Mouse (Mus musculus): Measurements from ENCODE around the gene Camkv. TPM values are rescaled to one million over a fixed set of nuclear protein-coding genes. Genes with fewer than 3 reads are reported as not detected.

Camkv gene
- polyA plus RNA-seq, 1 experiment from 2014 or later, result 25.1 TPM

Other genes starting within 250 kb of the Camkv start
- 7.4 and 12.2 TPM in 2 replicates for gene Sema3f, start 225.2 kb upstream of the Camkv start, polyA plus RNA-seq (2014; fragmentation: Nextera tagmentation; extraction: Ambion mirVana)
- 188 and 210 TPM in 2 replicates for gene Rbm5, start 164.7 kb upstream of the Camkv start, polyA plus RNA-seq (2014; fragmentation: Nextera tagmentation; extraction: Ambion mirVana)
- gene Rbm6, start 62.4 kb upstream of the Camkv start, polyA plus RNA-seq (2014; fragmentation: Nextera tagmentation; extraction: Ambion mirVana), result 69.4 and 89.9 TPM in 2 replicates
- gene Mon1a, start 47.5 kb upstream of the Camkv start, polyA plus RNA-seq (2014; fragmentation: Nextera tagmentation; extraction: Ambion mirVana), result 23.5 and 27.2 TPM in 2 replicates
- gene Mst1r, start 28.8 kb upstream of the Camkv start, polyA plus RNA-seq (2014; fragmentation: Nextera tagmentation; extraction: Ambion mirVana), result 0.23 and 1.2 TPM in 2 replicates
- not detected in 2 replicates for gene Actl11, start 7.2 kb upstream of the Camkv start, polyA plus RNA-seq (2014; fragmentation: Nextera tagmentation; extraction: Ambion mirVana)
- 17.1 and 20.5 TPM in 2 replicates for gene Traip, start 14.5 kb downstream of the Camkv start, polyA plus RNA-seq (2014; fragmentation: Nextera tagmentation; extraction: Ambion mirVana)
- 3.1 and 4.7 TPM in 2 replicates for gene Uba7, start 39.8 kb downstream of the Camkv start, polyA plus RNA-seq (2014; fragmentation: Nextera tagmentation; extraction: Ambion mirVana)
- gene Gm20661, start 47.4 kb downstream of the Camkv start, polyA plus RNA-seq (2014; fragmentation: Nextera tagmentation; extraction: Ambion mirVana), result 0.56 and 0.83 TPM in 2 replicates
- gene Inka1, start 50.2 kb downstream of the Camkv start, polyA plus RNA-seq (2014; fragmentation: Nextera tagmentation; extraction: Ambion mirVana), result 14.2 and 16.2 TPM in 2 replicates
- gene Cdhr4, start 56.8 kb downstream of the Camkv start, polyA plus RNA-seq (2014; fragmentation: Nextera tagmentation; extraction: Ambion mirVana), result 1.2 and 1.5 TPM in 2 replicates
- 0.53 TPM in 1 of 2 replicates, not detected in the other for gene Gm20662, start 60.7 kb downstream of the Camkv start, polyA plus RNA-seq (2014; fragmentation: Nextera tagmentation; extraction: Ambion mirVana)
- gene Ip6k1, start 66.8 kb downstream of the Camkv start, polyA plus RNA-seq (2014; fragmentation: Nextera tagmentation; extraction: Ambion mirVana), result 39.3 and 48.1 TPM in 2 replicates
- gene Gmppb, start 113.6 kb downstream of the Camkv start, polyA plus RNA-seq (2014; fragmentation: Nextera tagmentation; extraction: Ambion mirVana), result 18.5 and 20.0 TPM in 2 replicates
- gene Amigo3, start 117.5 kb downstream of the Camkv start, polyA plus RNA-seq (2014; fragmentation: Nextera tagmentation; extraction: Ambion mirVana), result 2.2 and 2.3 TPM in 2 replicates
- not detected in 2 replicates for gene Mst1, start 144.8 kb downstream of the Camkv start, polyA plus RNA-seq (2014; fragmentation: Nextera tagmentation; extraction: Ambion mirVana)
- gene Rnf123, start 147.7 kb downstream of the Camkv start, polyA plus RNA-seq (2014; fragmentation: Nextera tagmentation; extraction: Ambion mirVana), result 37.5 and 42.7 TPM in 2 replicates
- 39.1 and 43.0 TPM in 2 replicates for gene Apeh, start 158.9 kb downstream of the Camkv start, polyA plus RNA-seq (2014; fragmentation: Nextera tagmentation; extraction: Ambion mirVana)

Data from forebrain, embryonic 14.5 days (tissue).